Comparison of ENCODE assay signal across 24 mouse cellular contexts in the genomic region with DNA sequence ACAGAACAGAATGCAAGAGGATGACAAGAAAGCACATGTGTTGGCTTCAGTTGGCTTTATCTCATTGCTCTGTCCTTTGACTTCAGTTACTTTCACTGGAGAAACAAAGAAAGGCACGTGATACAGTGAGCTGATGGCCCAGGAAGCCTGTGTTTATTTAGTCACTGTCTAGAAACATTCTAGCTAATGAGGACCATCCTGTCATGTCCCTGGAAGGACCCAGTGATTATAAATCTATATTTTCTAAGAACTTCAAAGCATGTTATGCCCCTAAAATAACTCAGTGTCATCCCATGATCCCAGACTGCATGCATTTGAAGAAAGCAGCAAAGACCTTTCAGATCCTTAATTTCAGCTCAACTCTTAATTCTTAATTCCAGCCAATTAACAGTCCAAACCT.
DNase-seq lines count a peak whose midpoint lies in the region; ATAC-seq and TF ChIP-seq lines count a peak whose summit lies in the region.
"Had no signal": no experiment of that assay in that cellular context is flagged by ENCODE, and none has a peak within 500 bp of the region (broad histone marks: within the 10 kb centered on the region; RNA-seq: fewer than 3 reads in every experiment).

No protein-coding gene starts in this region.

- no peak for TF ChIP-seq POLR2A in kidney, adult 2 months (IDR thresholded peaks at IDR 0.05; ENCODE audit: low read depth, low read length)

- no peak overlapping the region for H3K9ac ChIP-seq in kidney, embryonic 15.5 days
- H3K9ac ChIP-seq in kidney, postnatal 0 days (ENCODE audit: low read depth, low read length): no peak overlapping the region
- H3K9ac ChIP-seq in lung, embryonic 16.5 days (ENCODE audit: low read length): no peak overlapping the region
- H3K9ac ChIP-seq: embryonic facial prominence, embryonic 12.5 days; forebrain, embryonic 13.5 days; forebrain, embryonic 15.5 days had no signal

- peak overlapping the region; percentile 28; the same call in 1 of the 2 replicates for H3K27ac ChIP-seq in kidney, embryonic 15.5 days
- no peak overlapping the region for H3K27ac ChIP-seq in kidney, postnatal 0 days
- no peak overlapping the region for H3K27ac ChIP-seq in kidney, adult 2 months (ENCODE audit: insufficient read depth, low read depth, low read length)
- H3K27ac ChIP-seq in lung, embryonic 16.5 days (ENCODE audit: low read length): no peak overlapping the region
- H3K27ac ChIP-seq: embryonic facial prominence, embryonic 10.5 days; embryonic facial prominence, embryonic 12.5 days; forebrain, embryonic 13.5 days; forebrain, embryonic 15.5 days had no signal

- no peak for TF ChIP-seq CTCF in kidney, postnatal 0 days (IDR thresholded peaks at IDR 0.05; ENCODE audit: low read depth)
- no peak for TF ChIP-seq CTCF in kidney, adult 2 months (conservative IDR thresholded peaks at IDR 0.05; ENCODE audit: insufficient read depth, insufficient read length, low read depth, low read length)

- H3K9me3 ChIP-seq in kidney, embryonic 15.5 days (replicated peaks): no peaks in the 10 kb centered on the region
- no peaks in the 10 kb centered on the region for H3K9me3 ChIP-seq in kidney, postnatal 0 days (replicated peaks; ENCODE audit: low read length)
- no peaks in the 10 kb centered on the region for H3K9me3 ChIP-seq in lung, embryonic 16.5 days (ENCODE audit: control insufficient read depth, low read length)
- H3K9me3 ChIP-seq: embryonic facial prominence, embryonic 10.5 days; embryonic facial prominence, embryonic 12.5 days; forebrain, embryonic 13.5 days; forebrain, embryonic 15.5 days; G1E had no signal

- no peak overlapping the region for H3K4me3 ChIP-seq in kidney, embryonic 15.5 days (replicated peaks)
- no peak overlapping the region for H3K4me3 ChIP-seq in kidney, postnatal 0 days (replicated peaks; ENCODE audit: low read depth, low read length)
- H3K4me3 ChIP-seq in kidney, adult 2 months (ENCODE audit: insufficient read depth, low read depth, low read length): no peak overlapping the region
- no peak overlapping the region for H3K4me3 ChIP-seq in lung, embryonic 16.5 days (ENCODE audit: low read length)
- H3K4me3 ChIP-seq: embryonic facial prominence, embryonic 10.5 days; embryonic facial prominence, embryonic 12.5 days; forebrain, embryonic 13.5 days; forebrain, embryonic 15.5 days had no signal

- peaks cover 19% of the 10 kb centered on the region for H3K36me3 ChIP-seq in kidney, embryonic 15.5 days
- H3K36me3 ChIP-seq in kidney, postnatal 0 days (ENCODE audit: insufficient read depth, low read length): no peaks in the 10 kb centered on the region
- H3K36me3 ChIP-seq in kidney, adult 2 months (ENCODE audit: control insufficient read depth, insufficient read depth, low read length): peaks cover 2% of the 10 kb centered on the region; the same call in 1 of the 2 replicates
- H3K36me3 ChIP-seq in lung, embryonic 16.5 days (ENCODE audit: control insufficient read depth, insufficient read depth, low read length): no peaks in the 10 kb centered on the region
- H3K36me3 ChIP-seq: G1E had no signal

- H3K4me2 ChIP-seq in kidney, embryonic 15.5 days: no peak overlapping the region
- no peak overlapping the region for H3K4me2 ChIP-seq in kidney, postnatal 0 days (ENCODE audit: low read length)
- no peak overlapping the region for H3K4me2 ChIP-seq in lung, embryonic 16.5 days (ENCODE audit: low read depth, low read length)
- H3K4me2 ChIP-seq: embryonic facial prominence, embryonic 12.5 days; forebrain, embryonic 13.5 days; forebrain, embryonic 15.5 days had no signal

- H3K4me1 ChIP-seq in kidney, embryonic 15.5 days: no peaks in the 10 kb centered on the region
- H3K4me1 ChIP-seq in kidney, postnatal 0 days (replicated peaks; ENCODE audit: insufficient read depth, low read length): no peaks in the 10 kb centered on the region
- H3K4me1 ChIP-seq in kidney, adult 2 months (ENCODE audit: control insufficient read depth, insufficient read depth, low read length): no peaks in the 10 kb centered on the region
- H3K4me1 ChIP-seq in lung, embryonic 16.5 days (replicated peaks; ENCODE audit: control insufficient read depth, insufficient read depth, low read length): no peaks in the 10 kb centered on the region
- H3K4me1 ChIP-seq: embryonic facial prominence, embryonic 10.5 days; embryonic facial prominence, embryonic 12.5 days; forebrain, embryonic 13.5 days; forebrain, embryonic 15.5 days had no signal

- no peaks in the 10 kb centered on the region for H3K27me3 ChIP-seq in kidney, embryonic 15.5 days
- H3K27me3 ChIP-seq in kidney, postnatal 0 days (ENCODE audit: insufficient read depth, low read length): no peaks in the 10 kb centered on the region
- no peaks in the 10 kb centered on the region for H3K27me3 ChIP-seq in kidney, adult 2 months (replicated peaks; ENCODE audit: control insufficient read depth, insufficient read depth, low read length)
- H3K27me3 ChIP-seq in lung, embryonic 16.5 days (ENCODE audit: control insufficient read depth, insufficient read depth, low read depth, low read length): no peaks in the 10 kb centered on the region
- H3K27me3 ChIP-seq: CH12.LX; embryonic facial prominence, embryonic 12.5 days; forebrain, embryonic 13.5 days; forebrain, embryonic 15.5 days; Patski had no signal

- peak; percentile 62; the same call in 1 of the 2 replicates for ATAC-seq in kidney, embryonic 15.5 days (replicated peaks; ENCODE audit: low FRiP score)
- ATAC-seq in kidney, postnatal 0 days (replicated peaks; ENCODE audit: low FRiP score, low read depth): peak; percentile 62; the same call in 1 of the 2 replicates
- peak; percentile 48; the same call in 1 of the 2 replicates for ATAC-seq in lung, embryonic 16.5 days (ENCODE audit: low read depth)
- ATAC-seq: activated CD4-positive, CD25-positive, alpha-beta regulatory T cell, adult 4 months; CD4-positive, CD25-positive, alpha-beta regulatory T cell, adult 4 months; forebrain, embryonic 13.5 days; forebrain, embryonic 15.5 days; Patski had no signal

- WGBS in kidney, embryonic 15.5 days: 24% methylated on average over 1 of the region's 1 CpGs
- WGBS in kidney, postnatal 0 days: 20% methylated on average over 1 of the region's 1 CpGs
- 45% methylated on average over 1 of the region's 1 CpGs for WGBS in kidney, adult 2 months
- WGBS in lung, embryonic 16.5 days: 18% methylated on average over 1 of the region's 1 CpGs

- no peak for DNase-seq in kidney, postnatal 4 days
- DNase-seq in kidney, postnatal 0 days (ENCODE audit: low spot score): peak; percentile 73
- DNase-seq in kidney, adult 2 months: no peak
- no peak for DNase-seq in lung, postnatal 14 days
- DNase-seq: adrenal gland, adult 8-10 months; adrenal gland, postnatal 14 days; adrenal gland, postnatal 36 days; B cell, adult 2 months; cerebellum, adult 11-12 months; cerebellum, adult 2 months; cerebellum, adult 9-10 months; cerebellum, postnatal 10 days; cerebellum, postnatal 25 days had no signal
